Mouse (Mus musculus): ENCODE data around the gene Prdm2. TPM values are rescaled to one million over a fixed set of nuclear protein-coding genes. Genes with fewer than 3 reads are reported as not detected.

Prdm2 gene
- polyA plus RNA-seq, 1 experiment = 28.6 TPM

DNA sequence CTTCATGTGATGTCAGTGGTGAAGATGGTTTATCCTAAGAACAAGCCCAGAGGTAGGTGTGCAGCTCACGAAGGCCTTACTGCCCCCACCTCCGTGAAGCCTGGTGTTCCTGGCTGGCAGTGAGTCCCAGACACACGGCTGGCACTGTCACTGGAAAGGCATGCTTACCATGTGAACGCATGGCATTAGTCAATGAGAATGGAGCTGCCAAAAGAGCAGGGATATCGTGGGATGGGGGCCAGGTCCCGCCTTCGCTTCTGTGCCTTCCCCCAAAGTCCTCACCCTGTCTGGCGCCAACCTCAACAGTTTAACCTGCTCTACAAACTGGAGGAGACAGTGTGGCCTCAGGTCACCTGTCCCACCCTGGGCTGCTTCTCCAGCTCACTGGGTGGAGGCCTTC lies 92.8 kb downstream of the Prdm2 start:
- Histone ChIP-seq H3K4me3 (ENCODE audit: insufficient read depth, low read length) (no peak overlapping the region), H3K4me1 (ENCODE audit: control insufficient read depth, insufficient read depth, low read length) (no peaks in the 10 kb centered on the region), H3K27ac (ENCODE audit: insufficient read depth, low read length) (no peak overlapping the region)
- TF ChIP-seq POLR2A (IDR thresholded peaks at IDR 0.05; ENCODE audit: low read depth, low read length) = no peak
- TF ChIP-seq CTCF (IDR thresholded peaks at IDR 0.05; ENCODE audit: borderline replicate concordance, insufficient read depth, low read length) = no peak

GRCm38 (mm10) chr4:143118843-143119242 lies 94.0 kb downstream of the Prdm2 start:
- TF ChIP-seq POLR2A (IDR thresholded peaks at IDR 0.05; ENCODE audit: low read depth, low read length) (no peak), CTCF (IDR thresholded peaks at IDR 0.05; ENCODE audit: borderline replicate concordance, insufficient read depth, low read length) (no peak)
- Histone ChIP-seq H3K27ac (ENCODE audit: insufficient read depth, low read length) (no peak overlapping the region), H3K4me1 (ENCODE audit: control insufficient read depth, insufficient read depth, low read length) (no peaks in the 10 kb centered on the region), H3K4me3 (ENCODE audit: insufficient read depth, low read length) (no peak overlapping the region)

- TF ChIP-seq POLR2A (IDR thresholded peaks at IDR 0.05; ENCODE audit: low read depth, low read length) (no peak), CTCF (IDR thresholded peaks at IDR 0.05; ENCODE audit: borderline replicate concordance, insufficient read depth, low read length) (no peak)
- Histone ChIP-seq H3K4me1 (ENCODE audit: control insufficient read depth, insufficient read depth, low read length) (no peaks in the 10 kb centered on the region), H3K27ac (ENCODE audit: insufficient read depth, low read length) (no peak overlapping the region), H3K4me3 (ENCODE audit: insufficient read depth, low read length) (no peak overlapping the region)
These were observed 96.9 kb downstream of the Prdm2 start for GRCm38 (mm10) chr4:143115851-143116250.

DNA sequence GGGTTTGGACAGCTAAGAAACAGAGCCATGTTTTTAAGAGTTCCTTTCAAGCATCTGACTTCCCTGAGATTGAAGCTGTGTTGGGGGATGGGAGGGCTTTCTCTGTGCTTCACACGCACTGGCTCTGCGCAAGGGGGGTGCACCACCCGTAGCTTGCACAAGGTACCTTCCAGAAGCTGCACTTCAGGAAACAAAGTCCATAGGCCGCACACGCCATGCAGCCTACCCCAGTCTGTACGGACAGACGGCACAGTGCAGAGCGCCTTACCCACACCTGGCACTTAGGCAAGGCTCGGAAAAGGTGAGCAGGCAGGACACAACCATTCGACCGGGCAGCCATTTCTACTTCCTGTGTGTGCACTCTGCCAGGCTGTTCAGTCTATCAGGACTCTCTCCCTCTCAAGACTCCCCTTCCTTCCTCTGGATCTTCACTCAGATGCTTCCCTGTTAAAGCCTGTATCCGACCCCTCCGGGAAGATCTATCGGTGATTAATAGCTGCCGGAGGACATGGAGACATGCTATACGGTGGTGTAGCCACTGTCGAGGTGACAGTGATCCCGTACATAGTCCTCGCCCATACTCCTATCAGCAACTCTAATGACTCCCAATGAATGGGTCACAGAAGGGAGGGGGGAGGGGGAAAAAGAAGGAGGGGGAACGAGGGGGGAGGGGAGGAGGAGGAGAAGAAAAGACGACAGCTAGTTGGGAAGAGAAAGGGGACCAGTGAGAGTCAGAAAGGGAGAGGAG lies 98.4 kb downstream of the Prdm2 start:
- H3K4me3 ChIP-seq (ENCODE audit: insufficient read depth, low read length) = no peak overlapping the region
- no peaks in the 10 kb centered on the region for H3K4me1 ChIP-seq (ENCODE audit: control insufficient read depth, insufficient read depth, low read length)
- TF ChIP-seq POLR2A (IDR thresholded peaks at IDR 0.05; ENCODE audit: low read depth, low read length) (no peak), CTCF (IDR thresholded peaks at IDR 0.05; ENCODE audit: borderline replicate concordance, insufficient read depth, low read length) (no peak)
- no peak overlapping the region for H3K27ac ChIP-seq (ENCODE audit: insufficient read depth, low read length)

- H3K27ac ChIP-seq (ENCODE audit: insufficient read depth, low read length) = no peak overlapping the region
- no peaks in the 10 kb centered on the region for H3K4me1 ChIP-seq (ENCODE audit: control insufficient read depth, insufficient read depth, low read length)
These were observed 99.8 kb downstream of the Prdm2 start for GRCm38 (mm10) chr4:143112985-143113384.

GRCm38 (mm10) chr4:143112439-143112838 lies 100.4 kb downstream of the Prdm2 start:
- Histone ChIP-seq H3K4me3 (ENCODE audit: insufficient read depth, low read length) (no peak overlapping the region), H3K27ac (ENCODE audit: insufficient read depth, low read length) (no peak overlapping the region), H3K4me1 (ENCODE audit: control insufficient read depth, insufficient read depth, low read length) (no peaks in the 10 kb centered on the region)
- TF ChIP-seq POLR2A (IDR thresholded peaks at IDR 0.05; ENCODE audit: low read depth, low read length) (no peak), CTCF (IDR thresholded peaks at IDR 0.05; ENCODE audit: borderline replicate concordance, insufficient read depth, low read length) (no peak)

More at GRCm38 (mm10) chr4:143112985-143113384, 99.8 kb downstream of the Prdm2 start:
- H3K4me3 ChIP-seq (ENCODE audit: insufficient read depth, low read length) = no peak overlapping the region
- no peak for TF ChIP-seq CTCF (IDR thresholded peaks at IDR 0.05; ENCODE audit: borderline replicate concordance, insufficient read depth, low read length)
- no peak for TF ChIP-seq POLR2A (IDR thresholded peaks at IDR 0.05; ENCODE audit: low read depth, low read length)

- no peaks in the 10 kb centered on the region for H3K4me1 ChIP-seq (ENCODE audit: control insufficient read depth, insufficient read depth, low read length)
- H3K4me3 ChIP-seq (ENCODE audit: insufficient read depth, low read length) = no peak overlapping the region
- H3K27ac ChIP-seq (ENCODE audit: insufficient read depth, low read length) = no peak overlapping the region
- no peak for TF ChIP-seq POLR2A (IDR thresholded peaks at IDR 0.05; ENCODE audit: low read depth, low read length)
- no peak for TF ChIP-seq CTCF (IDR thresholded peaks at IDR 0.05; ENCODE audit: borderline replicate concordance, insufficient read depth, low read length)
These were observed 100.9 kb downstream of the Prdm2 start for GRCm38 (mm10) chr4:143111872-143112271.

GRCm38 (mm10) chr4:143108552-143108951 lies 104.2 kb downstream of the Prdm2 start:
- Histone ChIP-seq H3K4me1 (ENCODE audit: control insufficient read depth, insufficient read depth, low read length) (no peaks in the 10 kb centered on the region), H3K4me3 (ENCODE audit: insufficient read depth, low read length) (no peak overlapping the region), H3K27ac (ENCODE audit: insufficient read depth, low read length) (no peak overlapping the region)
- TF ChIP-seq CTCF (IDR thresholded peaks at IDR 0.05; ENCODE audit: borderline replicate concordance, insufficient read depth, low read length) (no peak), POLR2A (IDR thresholded peaks at IDR 0.05; ENCODE audit: low read depth, low read length) (no peak)

GRCm38 (mm10) chr4:143106971-143107370 lies 105.8 kb downstream of the Prdm2 start:
- H3K4me1 ChIP-seq (ENCODE audit: control insufficient read depth, insufficient read depth, low read length) = no peaks in the 10 kb centered on the region
- H3K4me3 ChIP-seq (ENCODE audit: insufficient read depth, low read length) = no peak overlapping the region
- no peak overlapping the region for H3K27ac ChIP-seq (ENCODE audit: insufficient read depth, low read length)
- TF ChIP-seq POLR2A (IDR thresholded peaks at IDR 0.05; ENCODE audit: low read depth, low read length) (no peak), CTCF (IDR thresholded peaks at IDR 0.05; ENCODE audit: borderline replicate concordance, insufficient read depth, low read length) (no peak)

- Histone ChIP-seq H3K27ac (ENCODE audit: insufficient read depth, low read length) (no peak overlapping the region), H3K4me3 (ENCODE audit: insufficient read depth, low read length) (no peak overlapping the region)
- TF ChIP-seq POLR2A (IDR thresholded peaks at IDR 0.05; ENCODE audit: low read depth, low read length) (no peak), CTCF (IDR thresholded peaks at IDR 0.05; ENCODE audit: borderline replicate concordance, insufficient read depth, low read length) (no peak)
These were observed 106.2 kb downstream of the Prdm2 start for GRCm38 (mm10) chr4:143106566-143106965.

More at GRCm38 (mm10) chr4:143106566-143106965, 106.2 kb downstream of the Prdm2 start:
- no peaks in the 10 kb centered on the region for H3K4me1 ChIP-seq (ENCODE audit: control insufficient read depth, insufficient read depth, low read length)

Measured in embryonic fibroblast, embryonic 13.5 days (primary cell).